Mouse (Mus musculus) liver, embryonic 14.5 days (tissue): Measurements from ENCODE around the gene Mrpl14. TPM values are rescaled to one million over a fixed set of nuclear protein-coding genes. Genes with fewer than 3 reads are reported as not detected.
A peak's percentile ranks its signal among the peaks of the same experiment; 100 is the strongest.

Source experiments
- ATAC-seq: fragments of 200-750 bp; cut with Nextera tagmentation; 2 replicates; pipeline ENCODE4 v1.8.0; 2017; ENCODE audit warnings: moderate number of reproducible peaks, mild to moderate bottlenecking, moderate library complexity; ENCODE audit not compliant: insufficient read depth
- DNase-seq, 3 experiments: peaks; one replicate each; pipeline ENCODE4 v3.0.0-alpha.2; 2012 to 2013; ENCODE audit warnings: low read depth in 3 of 3, low spot score in 3 of 3
- H3K27ac ChIP-seq: fragments of 300-500 bp; sonication (generic); 2 replicates; pipeline ENCODE4 v1.5.1; 2014; ENCODE audit warnings: moderate library complexity, mild to moderate bottlenecking, control low read depth, inconsistent platforms
- H3K27me3 ChIP-seq: fragments of 300-500 bp; sonication (generic); 2 replicates; pipeline ENCODE4 v1.6.1; 2014; ENCODE audit warnings: mild to moderate bottlenecking, low read length, moderate library complexity; ENCODE audit not compliant: control insufficient read depth, insufficient read depth
- H3K36me3 ChIP-seq: fragments of 300-500 bp; sonication (generic); replicated peaks from 2 replicates; pipeline ENCODE4 v1.6.1; 2014; ENCODE audit warnings: low read depth; ENCODE audit not compliant: control insufficient read depth, insufficient read depth
- H3K4me1 ChIP-seq, 2 experiments: fragments of 200-500 bp in 1 of 2; fragments of 300-500 bp in 1 of 2; sonication (generic) in 1 of 2; replicated peaks; 2 replicates each; pipeline ENCODE4 v1.6.1; 2012 to 2014; ENCODE audit warnings: antibody characterized with exemption in 1 of 2, inconsistent platforms in 1 of 2, low read length in 1 of 2; ENCODE audit not compliant: control insufficient read depth in 2 of 2, insufficient read depth in 2 of 2
- H3K4me2 ChIP-seq: fragments of 300-500 bp; sonication (generic); 2 replicates; pipeline ENCODE4 v1.6.1; 2014; ENCODE audit warnings: low read depth, mild to moderate bottlenecking, control low read depth, moderate library complexity
- H3K4me3 ChIP-seq, 2 experiments: fragments of 200-500 bp in 1 of 2; fragments of 300-500 bp in 1 of 2; sonication (generic) in 1 of 2; 2 replicates each; pipeline ENCODE4 v1.5.1; 2012 to 2014; ENCODE audit warnings: low read depth in 2 of 2, low read length in 2 of 2, mild to moderate bottlenecking in 2 of 2, control low read depth in 1 of 2, inconsistent platforms in 1 of 2, moderate library complexity in 1 of 2; ENCODE audit not compliant: insufficient read depth in 1 of 2
- H3K9ac ChIP-seq: fragments of 300-500 bp; sonication (generic); replicated peaks from 2 replicates; pipeline ENCODE4 v1.6.1; 2014; ENCODE audit warnings: mild to moderate bottlenecking, control low read depth, moderate library complexity
- H3K9me3 ChIP-seq: fragments of 300-500 bp; sonication (generic); 2 replicates; pipeline ENCODE4 v1.6.1; 2016; ENCODE audit warnings: low read length, mixed read lengths; ENCODE audit not compliant: control insufficient read depth
- CTCF ChIP-seq: IDR thresholded peaks from 2 replicates; pipeline ENCODE4 v1.5.1; 2016; ENCODE audit warnings: antibody characterized with exemption, low read depth, control low read depth
- EP300 ChIP-seq: IDR thresholded peaks from 2 replicates; pipeline ENCODE4 v1.6.1; 2016; ENCODE audit warnings: antibody characterized with exemption, low read depth
- WGBS: fragments of 180-500 bp; shearing (Covaris S2); extraction: QIAGEN DNeasy Blood & Tissue Kit; methylation state at CpG from one replicate; pipeline ENCODE4 v1.1.7; 2014; ENCODE audit not compliant: insufficient replicate concordance; 5-methylcytosine and 5-hydroxymethylcytosine counted together
- polyA plus RNA-seq, 2 experiments: library from polyadenylated mRNA; depleted of rRNA in 1 of 2; stranded (reverse) in 1 of 2; unstranded in 1 of 2; fragments of >200 nt; fragmentation: Nextera tagmentation in 1 of 2; extraction: Ambion mirVana in 1 of 2; gene quantifications; 2 replicates each; pipeline versions ENCODE4 v1.2.1 to v1.2.3; 2012 to 2014

Gene Mrpl14
- polyA plus RNA-seq, 2 experiments: 60.8 to 142 TPM

- DNase-seq: no peak
- Histone ChIP-seq H3K36me3 (no peaks in the 10 kb centered on the region), H3K27me3 (peaks cover 16% of the 10 kb centered on the region), H3K9ac (no peak within 1 kb of the TSS), H3K4me3 (peak within 1 kb of the TSS; percentile 1 to 32; a peak in 3 of 4 replicates), H3K4me2 (peak within 1 kb of the TSS; percentile 61), H3K27ac (no peak within 1 kb of the TSS), H3K4me1 (peaks cover 18 to 31% of the 10 kb centered on the region in 2 experiments), H3K9me3 (no peaks in the 10 kb centered on the region)
- no peak for ATAC-seq
- no peak for TF ChIP-seq EP300
- TF ChIP-seq CTCF: no peak
- WGBS: 2% methylated on average over 41 of the region's 41 CpGs
These were observed 47.7 kb downstream of the Mrpl14 start, which contains the start of gene 1600014C23Rik for GRCm38 (mm10) chr17:45733735-45734301. Gene 1600014C23Rik (minus strand): TSS chr17:45733844.

- H3K9me3 ChIP-seq: no peaks in the 10 kb centered on the region
These were observed 48.2 kb downstream of the Mrpl14 start for GRCm38 (mm10) chr17:45734333-45734732.

GRCm38 (mm10) chr17:45734881-45735280, 48.8 kb downstream of the Mrpl14 start:
- Histone ChIP-seq H3K9ac (no peak overlapping the region), H3K27ac (peak overlapping the region; percentile 36; the same call in 1 of the 2 replicates), H3K27me3 (peaks cover 16% of the 10 kb centered on the region), H3K9me3 (no peaks in the 10 kb centered on the region), H3K4me1 (peaks cover 18 to 31% of the 10 kb centered on the region in 2 experiments), H3K4me3 (no peak overlapping the region), H3K4me2 (no peak overlapping the region), H3K36me3 (no peaks in the 10 kb centered on the region)
- no peak for ATAC-seq
- 56% methylated on average over 4 of the region's 4 CpGs for WGBS
- no peak for DNase-seq
- TF ChIP-seq EP300: no peak
- no peak for TF ChIP-seq CTCF

More at GRCm38 (mm10) chr17:45734333-45734732, 48.2 kb downstream of the Mrpl14 start:
- peaks cover 18 to 31% of the 10 kb centered on the region in 2 experiments for H3K4me1 ChIP-seq
- WGBS: 30% methylated on average over 3 of the region's 3 CpGs
- H3K9ac ChIP-seq: no peak overlapping the region
- H3K36me3 ChIP-seq: no peaks in the 10 kb centered on the region
- no peak overlapping the region for H3K27ac ChIP-seq
- TF ChIP-seq EP300 (no peak), CTCF (no peak)
- peak overlapping the region; percentile 61 for H3K4me2 ChIP-seq
- ATAC-seq: no peak
- H3K27me3 ChIP-seq: peaks cover 16% of the 10 kb centered on the region
- no peak for DNase-seq
- no peak overlapping the region for H3K4me3 ChIP-seq

- peak; percentile 40; the same call in 1 of the 2 replicates for ATAC-seq
- Histone ChIP-seq H3K27ac (peak overlapping the region; percentile 70), H3K27me3 (peaks cover 16% of the 10 kb centered on the region), H3K4me1 (peaks cover 18 to 31% of the 10 kb centered on the region in 2 experiments), H3K9me3 (no peaks in the 10 kb centered on the region), H3K9ac (peak overlapping the region; percentile 67), H3K4me2 (peak overlapping the region; percentile 70), H3K4me3 (peak overlapping the region; percentile 64 to 72), H3K36me3 (no peaks in the 10 kb centered on the region)
- peak; percentile 96 for TF ChIP-seq CTCF
- no peak for TF ChIP-seq EP300
- 12% methylated on average over 10 of the region's 10 CpGs for WGBS
- peak in 2 of 3 experiments; percentile 66 to 72 for DNase-seq
These were observed 49.5 kb downstream of the Mrpl14 start for GRCm38 (mm10) chr17:45735382-45736310.
